In the genomic region with DNA sequence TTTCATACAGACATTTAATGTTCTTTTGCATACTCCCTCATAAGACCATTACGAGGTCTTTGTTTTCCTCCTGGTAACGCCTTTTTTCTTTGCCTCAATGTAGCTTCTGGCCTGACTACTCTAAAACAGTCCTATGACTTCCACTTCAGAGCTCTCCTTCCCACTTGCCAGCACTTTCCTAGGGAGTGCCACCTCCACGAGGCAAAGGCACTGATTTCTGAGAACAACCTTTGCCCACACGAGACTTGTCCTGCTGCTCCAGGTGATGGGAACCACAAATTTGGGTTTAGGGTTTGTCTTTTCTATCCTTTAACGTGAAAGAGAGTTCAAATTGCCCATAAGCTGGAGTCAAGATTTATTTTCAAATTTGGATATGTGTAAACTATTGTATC, we compare ENCODE assay signal across 8 mouse cellular contexts. TPM values are rescaled to one million over a fixed set of nuclear protein-coding genes. Genes with fewer than 3 reads are reported as not detected.
DNase-seq lines count a peak whose midpoint lies in the region; ATAC-seq and TF ChIP-seq lines count a peak whose summit lies in the region.

No protein-coding gene starts in this region.

- no peak for TF ChIP-seq POLR2A in myocyte (IDR thresholded peaks at IDR 0.05; ENCODE audit: insufficient read length, low read depth)

- peak overlapping the region; percentile 84 for H3K9ac ChIP-seq in kidney, embryonic 16.5 days (replicated peaks; ENCODE audit: low read length)
- peak overlapping the region; percentile 64 for H3K9ac ChIP-seq in embryonic facial prominence, embryonic 12.5 days
- peak overlapping the region; percentile 74 for H3K9ac ChIP-seq in intestine, embryonic 16.5 days (ENCODE audit: low read depth, low read length)

- H3K27ac ChIP-seq in kidney, embryonic 16.5 days (ENCODE audit: low read length): peak overlapping the region; percentile 98
- peak overlapping the region; percentile 94 for H3K27ac ChIP-seq in embryonic facial prominence, embryonic 12.5 days
- H3K27ac ChIP-seq in intestine, embryonic 16.5 days (ENCODE audit: low read length): peak overlapping the region; percentile 96

- 23% methylated on average over 5 of the region's 5 CpGs for WGBS in kidney, embryonic 16.5 days
- 39% methylated on average over 5 of the region's 5 CpGs for WGBS in embryonic facial prominence, embryonic 12.5 days
- WGBS in intestine, embryonic 16.5 days: 25% methylated on average over 5 of the region's 5 CpGs

- peak overlapping the region; percentile 89 for H3K4me2 ChIP-seq in kidney, embryonic 16.5 days (replicated peaks; ENCODE audit: low read depth, low read length)
- H3K4me2 ChIP-seq in embryonic facial prominence, embryonic 12.5 days (replicated peaks): peak overlapping the region; percentile 84
- H3K4me2 ChIP-seq in intestine, embryonic 16.5 days (ENCODE audit: low read depth, low read length): peak overlapping the region; percentile 73
- H3K4me2 ChIP-seq in myocyte (ENCODE audit: low read depth): peak overlapping the region; percentile 87

- no peaks in the 10 kb centered on the region for H3K27me3 ChIP-seq in kidney, embryonic 16.5 days (ENCODE audit: insufficient read depth, low read length)
- no peaks in the 10 kb centered on the region for H3K27me3 ChIP-seq in embryonic facial prominence, embryonic 12.5 days
- no peaks in the 10 kb centered on the region for H3K27me3 ChIP-seq in intestine, embryonic 16.5 days (replicated peaks; ENCODE audit: control insufficient read depth, insufficient read depth, low read length)
- no peaks in the 10 kb centered on the region for H3K27me3 ChIP-seq in myocyte (ENCODE audit: control insufficient read depth, insufficient read depth, insufficient read length)

- no peak for DNase-seq in kidney, adult 9 months
- no peak for DNase-seq in adrenal gland, adult 8-10 months
- DNase-seq in left cerebral cortex, adult 18-20 months (ENCODE audit: low spot score in 2 of 2): no peak
- no peak for DNase-seq in ovary, postnatal 36 days (ENCODE audit: low spot score)

- H3ac ChIP-seq in myocyte (ENCODE audit: control insufficient read depth, insufficient read length): peak overlapping the region; percentile 73

- ATAC-seq in kidney, embryonic 16.5 days (ENCODE audit: low FRiP score, low TSS enrichment): no peak
- ATAC-seq in embryonic facial prominence, embryonic 12.5 days (ENCODE audit: insufficient number of reproducible peaks, insufficient read depth, low FRiP score, low TSS enrichment): no peak
- ATAC-seq in intestine, embryonic 16.5 days: peak; percentile 36

- H3K4me3 ChIP-seq in kidney, embryonic 16.5 days (ENCODE audit: low read length): peak overlapping the region; percentile 98
- peak overlapping the region; percentile 73 for H3K4me3 ChIP-seq in embryonic facial prominence, embryonic 12.5 days
- H3K4me3 ChIP-seq in intestine, embryonic 16.5 days (ENCODE audit: low read length): peak overlapping the region; percentile 63
- peak overlapping the region; percentile 97 for H3K4me3 ChIP-seq in myocyte

- H3K36me3 ChIP-seq in kidney, embryonic 16.5 days (ENCODE audit: insufficient read depth, low read length): peaks cover 67% of the 10 kb centered on the region
- H3K36me3 ChIP-seq in embryonic facial prominence, embryonic 12.5 days: peaks cover 72% of the 10 kb centered on the region
- H3K36me3 ChIP-seq in intestine, embryonic 16.5 days (ENCODE audit: control insufficient read depth, insufficient read depth, low read length): peaks cover 26% of the 10 kb centered on the region
- H3K36me3 ChIP-seq in myocyte (ENCODE audit: control insufficient read depth, insufficient read depth): peaks cover 44% of the 10 kb centered on the region

- peaks cover 23% of the 10 kb centered on the region for H3K4me1 ChIP-seq in kidney, embryonic 16.5 days (ENCODE audit: insufficient read depth, low read length)
- peaks cover 20% of the 10 kb centered on the region for H3K4me1 ChIP-seq in embryonic facial prominence, embryonic 12.5 days
- peaks cover 12% of the 10 kb centered on the region for H3K4me1 ChIP-seq in intestine, embryonic 16.5 days (ENCODE audit: control insufficient read depth, insufficient read depth, low read length)

- H3K79me2 ChIP-seq in myocyte (ENCODE audit: control insufficient read depth, insufficient read depth): peaks cover 46% of the 10 kb centered on the region

- no peaks in the 10 kb centered on the region for H3K9me3 ChIP-seq in kidney, embryonic 16.5 days (ENCODE audit: low read length)
- H3K9me3 ChIP-seq in embryonic facial prominence, embryonic 12.5 days: no peaks in the 10 kb centered on the region
- no peaks in the 10 kb centered on the region for H3K9me3 ChIP-seq in intestine, embryonic 16.5 days (ENCODE audit: control insufficient read depth, low read length)

TF ChIP-seq in myocyte, 11 proteins besides CTCF, POLR2A, EP300 and RAD21:
- TF ChIP-seq MYOG (IDR thresholded peaks at IDR 0.05; ENCODE audit: control insufficient read depth in 1 of 3, insufficient read depth in 1 of 3, insufficient read length in 2 of 3, low read depth in 2 of 3): no peak
- no peak for TF ChIP-seq TCF12 (IDR thresholded peaks at IDR 0.05; ENCODE audit: insufficient read depth, poor library complexity, severe bottlenecking)
- TF ChIP-seq CEBPB (IDR thresholded peaks at IDR 0.05; ENCODE audit: insufficient read depth, poor library complexity, severe bottlenecking): no peak
- no peak for TF ChIP-seq TCF3 (IDR thresholded peaks at IDR 0.05; ENCODE audit: insufficient read length, low read depth)
- no peak for TF ChIP-seq E2F4 (IDR thresholded peaks at IDR 0.05; ENCODE audit: insufficient read depth)
- TF ChIP-seq USF1 (IDR thresholded peaks at IDR 0.05; ENCODE audit: low read depth): no peak
- TF ChIP-seq MAX (IDR thresholded peaks at IDR 0.05; ENCODE audit: low read depth): no peak
- TF ChIP-seq POLR2AphosphoS2 (IDR thresholded peaks at IDR 0.05; ENCODE audit: insufficient read length, low read depth): no peak
- TF ChIP-seq REST (IDR thresholded peaks at IDR 0.05; ENCODE audit: insufficient read depth, insufficient read length): no peak
- TF ChIP-seq SRF (IDR thresholded peaks at IDR 0.05; ENCODE audit: control insufficient read depth, insufficient read length, low read depth): no peak
- no peak for TF ChIP-seq MYOD1 (IDR thresholded peaks at IDR 0.05; ENCODE audit: control insufficient read depth in 1 of 3, insufficient read length in 2 of 3, low read depth in 2 of 3)

RNA-seq across cellular contexts. Expression of a gene that starts 0.6 kb away (rescaled TPM):
- 436 and 455 TPM in 2 replicates for polyA plus RNA-seq in kidney, embryonic 16.5 days (2015; fragmentation: Nextera tagmentation; extraction: Ambion mirVana)
- 471 and 477 TPM in 2 replicates for polyA plus RNA-seq in embryonic facial prominence, embryonic 12.5 days (2016; fragmentation: Nextera tagmentation; extraction: Ambion mirVana)
- 392 and 445 TPM in 2 replicates for polyA plus RNA-seq in intestine, embryonic 16.5 days (2015; fragmentation: Nextera tagmentation; extraction: Ambion mirVana)
- 896 TPM for polyA plus RNA-seq in myocyte (2012; fragmentation: generic; extraction: Trizol)
- 100 to 1,000 TPM; 306 to 355 (median 328) TPM for total RNA-seq in adrenal gland, adult 8-10 months (2022)
- 100 to 1,000 TPM; 251 to 256 TPM for total RNA-seq in left cerebral cortex, adult 18-20 months (2021)

RNA-seq across cellular contexts. Expression of a gene that starts 12.5 kb away (rescaled TPM):
- polyA plus RNA-seq in kidney, embryonic 16.5 days (2015; fragmentation: Nextera tagmentation; extraction: Ambion mirVana): 36.0 and 38.3 TPM in 2 replicates
- polyA plus RNA-seq in embryonic facial prominence, embryonic 12.5 days (2016; fragmentation: Nextera tagmentation; extraction: Ambion mirVana): 35.6 and 38.1 TPM in 2 replicates
- 30.1 and 31.7 TPM in 2 replicates for polyA plus RNA-seq in intestine, embryonic 16.5 days (2015; fragmentation: Nextera tagmentation; extraction: Ambion mirVana)
- polyA plus RNA-seq in myocyte (2012; fragmentation: generic; extraction: Trizol): 24.9 TPM
- total RNA-seq in adrenal gland, adult 8-10 months (2022): 10 to 100 TPM; 22.9 to 31.9 (median 26.8) TPM
- total RNA-seq in left cerebral cortex, adult 18-20 months (2021): 10 to 100 TPM; 22.5 to 23.7 TPM

RNA-seq across cellular contexts. Expression of a gene that starts 22.9 kb away (rescaled TPM):
- polyA plus RNA-seq in kidney, embryonic 16.5 days (2015; fragmentation: Nextera tagmentation; extraction: Ambion mirVana): 14.0 and 14.4 TPM in 2 replicates
- 24.4 and 27.7 TPM in 2 replicates for polyA plus RNA-seq in embryonic facial prominence, embryonic 12.5 days (2016; fragmentation: Nextera tagmentation; extraction: Ambion mirVana)
- polyA plus RNA-seq in intestine, embryonic 16.5 days (2015; fragmentation: Nextera tagmentation; extraction: Ambion mirVana): 16.5 and 20.8 TPM in 2 replicates
- 93.3 TPM for polyA plus RNA-seq in myocyte (2012; fragmentation: generic; extraction: Trizol)
- total RNA-seq in adrenal gland, adult 8-10 months (2022): 100 to 1,000 TPM; 122 to 227 (median 158) TPM
- total RNA-seq in left cerebral cortex, adult 18-20 months (2021): 10 to 100 TPM; 18.6 to 23.5 TPM

RNA-seq across cellular contexts. Expression of a gene that starts 24.5 kb away (rescaled TPM):
- 179 and 180 TPM in 2 replicates for polyA plus RNA-seq in kidney, embryonic 16.5 days (2015; fragmentation: Nextera tagmentation; extraction: Ambion mirVana)
- polyA plus RNA-seq in embryonic facial prominence, embryonic 12.5 days (2016; fragmentation: Nextera tagmentation; extraction: Ambion mirVana): 202 and 211 TPM in 2 replicates
- polyA plus RNA-seq in intestine, embryonic 16.5 days (2015; fragmentation: Nextera tagmentation; extraction: Ambion mirVana): 119 and 130 TPM in 2 replicates
- polyA plus RNA-seq in myocyte (2012; fragmentation: generic; extraction: Trizol): 81.5 TPM
- total RNA-seq in adrenal gland, adult 8-10 months (2022): 100 to 1,000 TPM in 2 of 4 experiments, 10 to 100 TPM in 2; 83.4 to 133 (median 102) TPM
- 10 to 100 TPM; 49.6 to 49.8 TPM for total RNA-seq in left cerebral cortex, adult 18-20 months (2021)

RNA-seq across cellular contexts. Expression of a gene that starts 36.8 kb away (rescaled TPM):
- 33.2 and 34.1 TPM in 2 replicates for polyA plus RNA-seq in kidney, embryonic 16.5 days (2015; fragmentation: Nextera tagmentation; extraction: Ambion mirVana)
- 29.0 and 29.7 TPM in 2 replicates for polyA plus RNA-seq in embryonic facial prominence, embryonic 12.5 days (2016; fragmentation: Nextera tagmentation; extraction: Ambion mirVana)
- polyA plus RNA-seq in intestine, embryonic 16.5 days (2015; fragmentation: Nextera tagmentation; extraction: Ambion mirVana): 22.6 and 23.5 TPM in 2 replicates
- polyA plus RNA-seq in myocyte (2012; fragmentation: generic; extraction: Trizol): 14.7 TPM
- total RNA-seq in adrenal gland, adult 8-10 months (2022): 10 to 100 TPM; 57.9 to 87.6 (median 79.6) TPM
- total RNA-seq in left cerebral cortex, adult 18-20 months (2021): 10 to 100 TPM in 1 of 2 experiments, 1 to 10 TPM in 1; 9.0 to 11.5 TPM
